8 mouse cellular contexts compared by ENCODE assay signal in the genomic region with DNA sequence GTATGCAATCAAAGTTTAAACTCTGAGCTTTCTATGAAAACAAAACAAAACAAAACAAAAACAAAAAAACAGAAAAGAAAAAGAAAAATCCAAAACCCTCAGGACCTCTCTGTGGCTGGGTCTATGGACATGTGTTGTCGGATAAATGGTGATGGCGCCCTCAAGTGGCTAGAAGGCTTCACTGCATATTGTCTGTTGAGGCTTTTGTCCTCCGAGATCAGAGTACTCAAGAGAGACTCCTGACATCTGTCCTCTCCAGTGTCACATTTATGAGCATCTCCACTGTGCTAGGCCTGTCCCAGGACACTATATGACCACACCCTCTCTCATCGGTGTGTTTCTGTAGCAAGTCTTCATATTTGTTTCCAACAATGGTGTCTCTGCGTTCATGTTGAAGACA.
A peak's percentile ranks its signal among the peaks of the same experiment; 100 is the strongest.
DNase-seq lines count a peak whose midpoint lies in the region; TF ChIP-seq lines count a peak whose summit lies in the region.

No protein-coding gene starts in this region.

- no peaks in the 10 kb centered on the region for H3K27me3 ChIP-seq in kidney, adult 2 months (replicated peaks; ENCODE audit: control insufficient read depth, insufficient read depth, low read length)
- no peaks in the 10 kb centered on the region for H3K27me3 ChIP-seq in limb, embryonic 10.5 days (ENCODE audit: low read depth, poor library complexity, severe bottlenecking)
- no peaks in the 10 kb centered on the region for H3K27me3 ChIP-seq in splenic B cell, adult 2 months (ENCODE audit: control insufficient read depth, insufficient read depth, low read length, poor library complexity, severe bottlenecking)

- 23% methylated on average over 5 of the region's 5 CpGs for WGBS in kidney, adult 2 months
- 30% methylated on average over 5 of the region's 5 CpGs for WGBS in limb, embryonic 10.5 days

- H3K27ac ChIP-seq in kidney, adult 2 months (ENCODE audit: insufficient read depth, low read depth, low read length), result no peak overlapping the region
- peak overlapping the region; percentile 72; the same call in 1 of the 2 replicates for H3K27ac ChIP-seq in limb, embryonic 10.5 days

- no peaks in the 10 kb centered on the region; the same call in 1 of the 2 replicates for H3K9me3 ChIP-seq in limb, embryonic 10.5 days (replicated peaks)

- no peak overlapping the region for H3K4me3 ChIP-seq in kidney, adult 2 months (ENCODE audit: insufficient read depth, low read depth, low read length)
- H3K4me3 ChIP-seq in limb, embryonic 10.5 days, result no peak overlapping the region

- no peaks in the 10 kb centered on the region for H3K36me3 ChIP-seq in kidney, adult 2 months (ENCODE audit: control insufficient read depth, insufficient read depth, low read length)
- H3K36me3 ChIP-seq in limb, embryonic 10.5 days, result peaks cover 60% of the 10 kb centered on the region
- H3K36me3 ChIP-seq in splenic B cell, adult 2 months (ENCODE audit: control insufficient read depth, insufficient read depth, low read length, poor library complexity, severe bottlenecking), result no peaks in the 10 kb centered on the region

- DNase-seq in urinary bladder, adult 18-20 months (ENCODE audit: low spot score in 2 of 2), result peak; percentile 41 to 70
- no peak for DNase-seq in urinary bladder, postnatal 10 days (ENCODE audit: low spot score)
- peak; percentile 92 for DNase-seq in embryo, embryonic 10 days (ENCODE audit: low spot score)
- peak; percentile 77 for DNase-seq in gastrocnemius, postnatal 10 days
- peak; percentile 76 for DNase-seq in kidney, adult 2 months
- DNase-seq in limb, embryonic 10.5 days (ENCODE audit: low spot score), result peak; percentile 85
- peak; percentile 88 for DNase-seq in naive thymus-derived CD4-positive, alpha-beta T cell, adult 2 months (ENCODE audit: low read depth)
- DNase-seq in splenic B cell, adult 2 months (ENCODE audit: low read depth, low spot score), result peak; percentile 71

- H3K4me1 ChIP-seq in kidney, adult 2 months (ENCODE audit: control insufficient read depth, insufficient read depth, low read length), result no peaks in the 10 kb centered on the region
- H3K4me1 ChIP-seq in limb, embryonic 10.5 days, result peaks cover 22% of the 10 kb centered on the region

- TF ChIP-seq CTCF in kidney, adult 2 months (conservative IDR thresholded peaks at IDR 0.05; ENCODE audit: insufficient read depth, insufficient read length, low read depth, low read length), result peak; percentile 81

- TF ChIP-seq POLR2A in kidney, adult 2 months (IDR thresholded peaks at IDR 0.05; ENCODE audit: low read depth, low read length), result no peak
